Mouse (Mus musculus): ENCODE data around the gene Ide. TPM values are rescaled to one million over a fixed set of nuclear protein-coding genes. Genes with fewer than 3 reads are reported as not detected.

Ide gene
- total and polyA plus RNA-seq, 3 experiments = 56.0 to 116 (median 79.5) TPM

GRCm38 (mm10) chr19:37263566-37263942, 74.1 kb downstream of the Ide start:
- no peak overlapping the region for H3K4me2 ChIP-seq (ENCODE audit: insufficient read depth, low read depth, poor library complexity, severe bottlenecking)
- in situ Hi-C loops (cut with MboI; ENCODE audit: low pct_ligation_motif_present, low pct_unique_long_range_greater_than_20kb, low sequenced_read_pairs) = loop anchor here (5.0 to 25.0 kb wide), 2 partner anchors 211 to 426 kb away; partner anchors contain the start of gene Tnks2
- no peak overlapping the region for H3K27ac ChIP-seq (ENCODE audit: insufficient read depth, low read depth)
- DNase-seq (ENCODE audit: extremely low read depth) = no peak
- H3K9ac ChIP-seq (ENCODE audit: insufficient read depth, low read depth) = no peak overlapping the region
- H3K4me1 ChIP-seq (ENCODE audit: control insufficient read depth in 1 of 2, insufficient read depth in 2 of 2) = no peaks in the 10 kb centered on the region
- peaks cover 3 to 11% of the 10 kb centered on the region in 2 experiments for H3K36me3 ChIP-seq (replicated peaks in 1 of 2; ENCODE audit: control insufficient read depth in 1 of 2, insufficient read depth in 1 of 2, low read length in 1 of 2)
- dilution Hi-C loops (cut with MboI; ENCODE audit: extremely low pct_ligation_motif_present, extremely low pct_unique_long_range_greater_than_20kb, low sequenced_read_pairs) = no loop called here
- H3K79me2 ChIP-seq (replicated peaks; ENCODE audit: control insufficient read depth, extremely low read depth, insufficient read depth, poor library complexity, severe bottlenecking) = no peaks in the 10 kb centered on the region
- H3K27me3 ChIP-seq (replicated peaks) = no peaks in the 10 kb centered on the region
- no peak for TF ChIP-seq MYC (IDR thresholded peaks at IDR 0.05; ENCODE audit: low read depth, low read length)
- peak; percentile 40; the same call in 1 of the 2 replicates for TF ChIP-seq MAFK (IDR thresholded peaks at IDR 0.05; ENCODE audit: insufficient replicate concordance, low read length)
- no peak for TF ChIP-seq POLR2A (IDR thresholded peaks at IDR 0.05; ENCODE audit: low read depth, low read length)
- TF ChIP-seq ZNF384 (IDR thresholded peaks at IDR 0.05; ENCODE audit: low read depth, low read length) = no peak
- H3K4me3 ChIP-seq (replicated peaks in 1 of 3; ENCODE audit: low read depth in 2 of 3, low read length in 2 of 3, poor library complexity in 1 of 3) = no peak overlapping the region
- H3K9me3 ChIP-seq (replicated peaks; ENCODE audit: low read length) = no peaks in the 10 kb centered on the region

DNA sequence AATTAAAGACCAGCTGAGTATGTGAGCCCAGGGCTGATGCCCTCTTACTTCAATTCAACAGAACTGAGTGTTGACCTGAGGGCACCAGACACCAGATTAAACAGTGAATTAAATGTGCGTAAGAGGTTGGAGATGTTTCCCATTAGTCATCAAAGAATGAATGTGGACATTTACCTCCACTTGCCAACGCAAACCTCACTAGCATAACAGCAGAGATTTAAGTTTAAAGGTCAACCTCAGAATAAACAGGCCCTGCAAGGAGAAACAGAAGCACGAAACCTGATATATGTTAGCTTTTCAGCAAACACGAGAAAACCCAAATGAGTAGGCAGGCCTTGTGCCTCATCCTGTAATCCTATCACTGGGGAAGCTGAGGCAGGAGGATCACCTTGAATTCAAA, 75.3 kb downstream of the Ide start:
- DNase-seq (ENCODE audit: extremely low read depth) = no peak
- H3K36me3 ChIP-seq (replicated peaks in 1 of 2; ENCODE audit: control insufficient read depth in 1 of 2, insufficient read depth in 1 of 2, low read length in 1 of 2) = peaks cover 0 to under 1% of the 10 kb centered on the region in 2 experiments
- H3K27ac ChIP-seq (ENCODE audit: insufficient read depth, low read depth) = no peak overlapping the region
- no peaks in the 10 kb centered on the region for H3K4me1 ChIP-seq (ENCODE audit: control insufficient read depth in 1 of 2, insufficient read depth in 2 of 2)
- H3K9me3 ChIP-seq (replicated peaks; ENCODE audit: low read length) = no peaks in the 10 kb centered on the region
- H3K4me3 ChIP-seq (replicated peaks in 1 of 3; ENCODE audit: low read depth in 2 of 3, low read length in 2 of 3, poor library complexity in 1 of 3) = no peak overlapping the region
- H3K79me2 ChIP-seq (replicated peaks; ENCODE audit: control insufficient read depth, extremely low read depth, insufficient read depth, poor library complexity, severe bottlenecking) = no peaks in the 10 kb centered on the region
- dilution Hi-C loops (cut with MboI; ENCODE audit: extremely low pct_ligation_motif_present, extremely low pct_unique_long_range_greater_than_20kb, low sequenced_read_pairs) = no loop called here
- TF ChIP-seq NRF1 (IDR thresholded peaks at IDR 0.05; ENCODE audit: low read depth, low read length) = no peak
- no peak for TF ChIP-seq E2F4 (IDR thresholded peaks at IDR 0.05; ENCODE audit: insufficient replicate concordance, low read depth, low read length)
- no peak for TF ChIP-seq MEF2A (IDR thresholded peaks at IDR 0.05; ENCODE audit: borderline replicate concordance, low read depth, low read length)
- in situ Hi-C loops (cut with MboI; ENCODE audit: low pct_ligation_motif_present, low pct_unique_long_range_greater_than_20kb, low sequenced_read_pairs) = loop anchor here (5.0 to 25.0 kb wide), 2 partner anchors 210 to 425 kb away; partner anchors contain the start of gene Tnks2
- H3K4me2 ChIP-seq (ENCODE audit: insufficient read depth, low read depth, poor library complexity, severe bottlenecking) = no peak overlapping the region
- H3K27me3 ChIP-seq (replicated peaks) = no peaks in the 10 kb centered on the region
- no peak overlapping the region for H3K9ac ChIP-seq (ENCODE audit: insufficient read depth, low read depth)

- DNase-seq (ENCODE audit: extremely low read depth) = no peak
- H3K27me3 ChIP-seq (replicated peaks) = no peaks in the 10 kb centered on the region
- H3K9ac ChIP-seq (ENCODE audit: insufficient read depth, low read depth) = no peak overlapping the region
- H3K4me3 ChIP-seq (replicated peaks in 1 of 3; ENCODE audit: low read depth in 2 of 3, low read length in 2 of 3, poor library complexity in 1 of 3) = no peak overlapping the region
- no peak overlapping the region for H3K4me2 ChIP-seq (ENCODE audit: insufficient read depth, low read depth, poor library complexity, severe bottlenecking)
- H3K36me3 ChIP-seq (replicated peaks in 1 of 2; ENCODE audit: control insufficient read depth in 1 of 2, insufficient read depth in 1 of 2, low read length in 1 of 2) = no peaks in the 10 kb centered on the region
- dilution Hi-C loops (cut with MboI; ENCODE audit: extremely low pct_ligation_motif_present, extremely low pct_unique_long_range_greater_than_20kb, low sequenced_read_pairs) = no loop called here
- H3K4me1 ChIP-seq (ENCODE audit: control insufficient read depth in 1 of 2, insufficient read depth in 2 of 2) = peaks cover 7 to 13% of the 10 kb centered on the region in 2 experiments; a peak in 3 of 4 replicates
- H3K79me2 ChIP-seq (replicated peaks; ENCODE audit: control insufficient read depth, extremely low read depth, insufficient read depth, poor library complexity, severe bottlenecking) = no peaks in the 10 kb centered on the region
- TF ChIP-seq ELF1 (IDR thresholded peaks at IDR 0.05; ENCODE audit: low read depth, low read length) (no peak), EP300 (IDR thresholded peaks at IDR 0.05; ENCODE audit: low read length) (no peak), UBTF (IDR thresholded peaks at IDR 0.05; ENCODE audit: low read depth, low read length) (no peak), TBP (conservative IDR thresholded peaks at IDR 0.05; ENCODE audit: low read depth, low read length) (no peak), KAT2A (IDR thresholded peaks at IDR 0.05; ENCODE audit: insufficient replicate concordance, low read length) (no peak), MYC (IDR thresholded peaks at IDR 0.05; ENCODE audit: low read depth, low read length) (no peak), PAX5 (IDR thresholded peaks at IDR 0.05; ENCODE audit: low read length) (no peak), ZMIZ1 (IDR thresholded peaks at IDR 0.05; ENCODE audit: low read depth, low read length) (no peak), RCOR1 (conservative IDR thresholded peaks at IDR 0.05; ENCODE audit: low read depth, low read length) (no peak), MXI1 (IDR thresholded peaks at IDR 0.05; ENCODE audit: low read depth, low read length) (no peak), CHD2 (IDR thresholded peaks at IDR 0.05; ENCODE audit: low read length) (no peak), HCFC1 (IDR thresholded peaks at IDR 0.05; ENCODE audit: low read depth, low read length) (no peak), ETS1 (conservative IDR thresholded peaks at IDR 0.05; ENCODE audit: low read depth, low read length) (no peak), E2F4 (IDR thresholded peaks at IDR 0.05; ENCODE audit: insufficient replicate concordance, low read depth, low read length) (no peak), USF2 (conservative IDR thresholded peaks at IDR 0.05; ENCODE audit: low read depth, low read length) (no peak), SIN3A (IDR thresholded peaks at IDR 0.05; ENCODE audit: low read length) (no peak), TCF12 (IDR thresholded peaks at IDR 0.05; ENCODE audit: low read depth, low read length) (no peak), BHLHE40 (IDR thresholded peaks at IDR 0.05; ENCODE audit: low read depth, low read length) (no peak)
- in situ Hi-C loops (cut with MboI; ENCODE audit: low pct_ligation_motif_present, low pct_unique_long_range_greater_than_20kb, low sequenced_read_pairs) = loop anchor here (25.0 kb wide), 1 partner anchor 418 kb away; the partner anchor contains the start of gene Tnks2
- H3K9me3 ChIP-seq (replicated peaks; ENCODE audit: low read length) = no peaks in the 10 kb centered on the region
- H3K27ac ChIP-seq (ENCODE audit: insufficient read depth, low read depth) = no peak overlapping the region
These were observed 82.3 kb downstream of the Ide start for GRCm38 (mm10) chr19:37255321-37255720.

Measured in CH12.LX (cell line).